Mouse (Mus musculus) G1E-ER4 (cell line): ENCODE measurements around the gene Taok3. TPM values are rescaled to one million over a fixed set of nuclear protein-coding genes. Genes with fewer than 3 reads are reported as not detected.

Experiments
- GATA1 ChIP-seq: IDR thresholded peaks from one replicate; pipeline ENCODE4 v1.8.0; 2012; ENCODE audit warnings: low read length, inconsistent platforms
- polyA plus RNA-seq: library from polyadenylated mRNA; stranded (reverse); fragments of >175 nt; gene quantifications from 2 replicates; pipeline ENCODE4 v1.2.3, GENCODE M21; 2012

Taok3 gene
- polyA plus RNA-seq, 1 experiment = 59.0 TPM

DNA sequence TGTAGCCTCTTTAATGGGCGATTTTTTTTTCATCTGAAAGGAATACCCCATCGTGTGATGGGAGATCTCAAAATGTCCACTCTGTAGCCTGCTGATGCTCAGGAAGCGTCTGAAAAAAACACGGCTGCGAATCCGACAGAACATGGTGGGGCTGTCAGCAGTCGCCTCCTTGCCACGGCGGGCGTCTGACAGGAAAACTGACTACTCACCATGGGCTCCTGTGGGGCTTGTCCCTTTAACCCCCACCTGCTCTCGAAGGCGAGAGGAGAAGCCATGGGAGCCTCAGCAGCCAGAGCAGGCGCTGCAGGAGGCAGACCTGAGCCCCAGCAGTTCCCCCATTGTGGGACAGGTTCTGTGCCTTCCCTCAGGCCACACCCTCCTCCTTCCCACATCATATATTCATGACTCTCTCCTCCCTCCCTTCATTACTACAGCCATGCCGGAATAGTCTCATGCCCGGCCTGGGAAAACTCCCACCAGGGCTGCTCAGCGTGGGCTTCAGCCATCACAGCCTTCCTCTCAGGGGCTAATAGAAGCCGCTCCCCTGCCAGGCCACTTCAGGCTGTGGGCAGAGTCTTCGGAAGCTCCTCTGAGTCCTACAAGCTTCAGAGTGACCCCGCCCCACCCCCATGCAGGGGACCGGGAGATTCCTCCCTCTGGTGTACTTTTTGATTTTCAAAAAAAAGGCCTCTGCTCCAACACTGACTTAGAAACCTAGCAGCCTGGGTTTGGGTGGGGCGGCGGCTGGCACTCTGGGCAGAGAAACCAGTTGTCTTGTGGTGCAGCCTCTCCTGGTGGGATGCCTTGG, 122.9 kb downstream of the Taok3 start:
- TF ChIP-seq GATA1 = no peak

DNA sequence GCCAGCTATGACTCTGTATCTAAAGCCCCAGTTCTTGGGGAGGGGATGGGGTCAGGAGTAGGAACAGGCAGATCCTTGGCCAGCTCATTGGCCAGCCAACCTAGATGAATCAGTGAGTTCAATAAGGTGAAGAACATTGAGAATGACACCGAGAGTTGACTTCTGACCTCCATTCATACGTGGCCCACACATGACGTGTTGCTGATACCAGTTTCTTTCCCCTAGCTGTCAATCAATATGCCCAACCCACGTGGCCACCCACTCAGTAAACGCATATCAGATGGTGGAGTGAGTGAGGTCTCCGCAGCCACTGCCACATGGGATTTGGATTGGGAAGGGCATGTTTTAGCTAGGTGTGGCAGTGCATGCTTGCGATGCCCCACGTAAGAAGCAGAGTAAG, 125.2 kb downstream of the Taok3 start:
- TF ChIP-seq GATA1 = no peak

DNA sequence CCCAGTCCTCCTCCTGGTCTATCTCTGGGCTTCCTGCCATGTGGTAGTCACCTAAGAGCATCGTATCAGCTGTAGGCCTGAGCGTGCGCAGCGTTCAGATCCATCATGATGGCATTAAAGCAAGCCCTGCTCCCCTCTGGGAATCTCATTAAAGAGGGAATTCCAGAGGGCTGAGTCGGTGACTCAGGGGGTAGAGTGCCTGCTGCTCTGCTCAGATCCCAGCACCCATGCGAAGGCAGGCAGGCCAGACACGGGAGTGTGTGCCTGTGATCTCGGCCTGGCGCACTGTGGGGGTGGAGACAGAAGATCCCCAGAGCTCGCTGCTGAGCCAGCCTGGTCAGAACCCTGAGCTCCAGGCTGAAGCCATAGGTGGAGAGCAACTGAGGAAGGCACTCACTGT, 128.4 kb downstream of the Taok3 start:
- no peak for TF ChIP-seq GATA1

DNA sequence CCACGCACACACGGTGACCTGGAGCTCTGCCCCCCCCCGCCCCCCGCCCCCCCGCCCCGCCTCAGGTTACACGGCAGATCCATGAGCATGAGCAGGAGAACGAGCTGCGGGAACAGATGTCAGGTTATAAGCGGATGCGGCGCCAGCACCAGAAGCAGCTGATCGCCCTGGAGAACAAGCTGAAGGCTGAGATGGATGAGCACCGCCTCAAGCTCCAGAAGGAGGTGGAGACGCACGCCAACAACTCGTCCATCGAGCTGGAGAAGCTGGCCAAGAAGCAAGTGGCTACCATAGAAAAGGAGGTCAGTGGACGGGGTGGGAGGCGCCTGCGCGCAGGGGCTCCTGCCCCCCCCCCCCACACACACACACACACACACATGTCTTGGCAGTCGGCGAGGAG, 130.9 kb downstream of the Taok3 start:
- TF ChIP-seq GATA1 = no peak

DNA sequence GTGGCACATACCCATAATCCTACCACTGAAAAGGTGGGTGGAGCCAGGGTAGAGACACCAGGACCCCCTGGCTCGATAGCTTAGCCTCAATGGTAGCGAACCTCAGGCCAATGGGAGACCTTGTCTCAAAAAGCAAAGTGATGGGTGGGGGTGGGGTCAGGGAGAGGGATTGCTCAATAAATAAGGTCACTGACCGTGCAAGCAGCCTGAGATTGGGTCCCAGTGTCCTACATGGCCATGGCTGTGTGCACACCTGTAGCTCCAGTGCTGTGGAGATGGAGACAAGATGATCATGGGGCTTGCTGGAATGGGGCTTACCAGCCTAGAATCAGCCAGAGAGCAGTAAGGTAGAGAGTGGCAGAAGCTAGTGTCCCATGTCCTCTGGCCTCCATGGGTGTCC, 131.8 kb downstream of the Taok3 start:
- no peak for TF ChIP-seq GATA1

DNA sequence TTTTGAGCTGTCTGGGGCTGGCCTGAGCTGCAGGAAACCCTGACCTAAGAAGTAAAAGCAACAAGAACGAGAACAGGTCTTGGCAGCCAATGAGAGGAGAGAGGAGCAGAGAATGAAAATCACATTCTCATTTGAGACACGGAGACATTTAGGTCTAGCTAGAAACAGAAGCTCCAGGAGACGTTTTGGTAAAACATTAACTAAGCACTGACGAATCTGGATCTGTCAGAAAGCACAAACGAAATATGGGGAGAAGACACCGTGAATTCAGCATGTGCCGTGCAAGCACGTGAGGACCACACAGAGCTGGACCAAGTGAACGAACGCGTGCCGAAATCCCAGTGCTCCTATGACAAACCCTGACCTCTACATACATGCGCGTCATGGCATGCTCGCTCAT, 138.3 kb downstream of the Taok3 start:
- no peak for TF ChIP-seq GATA1

DNA sequence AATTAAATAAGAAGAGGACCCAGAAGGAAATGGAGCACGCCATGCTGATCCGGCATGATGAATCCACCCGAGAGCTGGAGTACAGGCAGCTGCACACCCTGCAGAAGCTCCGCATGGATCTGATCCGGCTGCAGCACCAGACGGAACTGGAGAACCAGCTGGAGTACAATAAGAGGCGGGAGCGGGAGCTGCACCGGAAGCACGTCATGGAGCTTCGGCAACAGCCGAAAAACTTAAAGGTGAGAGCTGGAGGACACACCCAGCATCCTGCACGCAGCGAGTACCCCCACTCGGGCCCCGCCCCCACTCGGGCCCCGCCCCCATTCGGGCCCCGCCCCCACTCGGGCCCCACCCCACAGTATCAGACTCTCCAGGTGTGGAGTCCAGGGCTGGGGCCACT, 143.6 kb downstream of the Taok3 start:
- TF ChIP-seq GATA1 = no peak

DNA sequence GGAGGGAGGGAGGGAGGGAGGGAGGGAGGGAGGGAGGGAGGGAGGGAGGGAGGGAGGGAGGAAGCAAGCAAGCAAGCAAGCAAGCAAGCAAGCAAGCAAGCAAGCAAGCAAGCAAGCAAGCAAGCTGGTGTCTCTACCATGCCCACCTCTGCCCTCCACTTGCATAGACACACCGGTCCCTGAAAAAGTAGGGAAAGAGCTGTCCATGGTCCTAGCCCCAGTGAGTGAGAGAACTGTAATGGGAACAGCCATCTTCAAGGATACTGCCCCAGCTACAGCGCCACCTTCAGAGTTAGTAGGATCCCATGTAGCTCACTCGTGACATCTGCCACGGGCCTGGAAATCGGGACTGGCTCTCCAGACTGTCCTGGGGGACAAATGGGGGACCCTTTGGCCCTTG, 144.8 kb downstream of the Taok3 start:
- TF ChIP-seq GATA1 = no peak

DNA sequence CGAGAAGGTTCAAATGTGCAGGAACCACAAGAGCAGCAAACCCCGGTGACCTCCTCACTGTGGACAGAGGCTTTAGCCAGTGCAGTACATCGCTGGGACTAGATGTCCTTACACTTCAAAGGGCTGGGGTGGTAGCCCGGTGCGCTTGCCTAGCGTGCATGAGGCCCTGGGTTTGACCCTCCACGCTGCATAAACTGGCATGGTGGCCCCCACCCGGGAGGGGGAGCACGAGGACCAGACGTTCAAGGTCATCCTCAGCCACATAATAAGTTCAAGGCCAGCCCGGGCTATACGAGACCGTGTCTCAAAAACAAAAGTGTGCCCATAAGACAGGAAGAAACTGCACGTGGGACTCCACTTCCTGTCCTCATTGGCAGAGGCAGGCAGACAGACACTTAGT, 148.0 kb downstream of the Taok3 start:
- TF ChIP-seq GATA1 = no peak

DNA sequence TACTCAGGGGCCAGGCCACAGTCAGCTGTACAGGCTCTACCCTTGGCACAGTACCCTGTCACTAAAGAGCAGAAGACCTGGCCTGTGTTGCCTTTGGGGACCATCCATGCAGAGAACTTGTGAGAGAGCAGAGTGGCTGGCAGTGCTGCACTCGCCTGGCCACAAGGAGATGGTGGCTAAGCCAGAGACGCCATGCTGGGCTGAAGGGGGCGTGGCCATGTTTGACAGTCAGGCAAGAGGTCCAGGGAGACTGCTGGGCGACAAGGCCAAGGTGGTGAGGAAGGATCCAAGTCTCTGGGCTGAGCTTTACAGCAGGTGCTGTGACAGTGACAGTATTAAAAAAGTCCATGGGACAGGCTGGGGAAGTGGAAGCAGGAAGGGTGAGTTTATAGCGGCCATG, 148.8 kb downstream of the Taok3 start:
- no peak for TF ChIP-seq GATA1

DNA sequence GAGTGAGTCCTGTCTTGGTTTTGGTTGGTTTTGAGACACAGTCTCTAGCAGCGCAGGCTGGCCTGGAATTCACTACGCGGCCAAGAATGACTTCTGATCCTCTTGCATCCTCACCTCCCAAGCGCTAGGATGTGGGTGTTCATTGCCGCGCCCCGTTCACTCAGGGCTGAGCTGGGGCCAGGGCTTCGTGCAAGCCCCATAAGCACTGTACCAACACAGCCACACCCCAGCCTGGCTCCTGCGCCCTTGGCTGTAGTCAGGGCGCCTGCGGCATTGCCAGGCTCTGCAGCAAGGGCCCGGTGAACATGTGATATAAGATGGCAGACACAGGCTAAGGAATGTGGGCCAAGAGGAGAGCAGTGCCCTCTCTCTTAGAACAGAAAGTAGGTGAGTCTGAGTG, 149.5 kb downstream of the Taok3 start:
- no peak for TF ChIP-seq GATA1

DNA sequence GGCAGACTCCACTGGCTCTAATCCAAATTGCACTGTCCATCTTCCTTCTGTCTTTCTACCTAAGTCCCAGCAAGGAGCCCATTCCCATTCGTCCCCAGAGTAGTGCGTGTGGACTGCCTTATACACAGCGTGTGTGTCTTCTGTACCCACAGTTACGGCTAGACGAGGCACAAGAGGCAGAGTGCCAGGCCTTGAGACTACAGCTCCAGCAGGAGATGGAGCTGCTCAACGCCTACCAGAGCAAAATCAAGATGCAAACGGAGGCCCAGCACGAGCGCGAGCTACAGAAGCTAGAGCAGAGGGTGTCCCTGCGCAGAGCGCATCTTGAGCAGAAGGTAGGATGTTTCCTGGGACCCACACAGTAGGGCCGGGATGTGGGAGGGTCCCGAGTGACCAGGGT, 152.0 kb downstream of the Taok3 start:
- no peak for TF ChIP-seq GATA1

DNA sequence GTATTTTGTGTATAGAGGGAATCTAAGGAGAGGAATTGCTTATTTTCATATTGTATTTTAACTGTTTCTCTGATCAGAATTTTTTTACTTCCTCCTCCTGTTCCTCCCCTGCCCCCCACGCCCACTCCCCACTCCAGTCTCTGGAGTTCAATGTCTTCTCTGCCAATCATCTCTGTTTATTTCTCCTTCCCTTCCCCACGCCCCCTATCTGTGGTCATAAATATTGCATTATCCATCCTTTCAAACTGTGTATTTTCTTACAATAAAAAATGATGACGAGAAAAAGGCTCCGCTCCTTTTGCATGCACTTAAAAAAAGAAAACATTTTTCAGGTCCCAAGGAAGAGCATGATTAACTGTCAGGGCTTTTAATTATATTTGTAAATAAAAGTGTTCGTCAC, 154.9 kb downstream of the Taok3 start:
- no peak for TF ChIP-seq GATA1

DNA sequence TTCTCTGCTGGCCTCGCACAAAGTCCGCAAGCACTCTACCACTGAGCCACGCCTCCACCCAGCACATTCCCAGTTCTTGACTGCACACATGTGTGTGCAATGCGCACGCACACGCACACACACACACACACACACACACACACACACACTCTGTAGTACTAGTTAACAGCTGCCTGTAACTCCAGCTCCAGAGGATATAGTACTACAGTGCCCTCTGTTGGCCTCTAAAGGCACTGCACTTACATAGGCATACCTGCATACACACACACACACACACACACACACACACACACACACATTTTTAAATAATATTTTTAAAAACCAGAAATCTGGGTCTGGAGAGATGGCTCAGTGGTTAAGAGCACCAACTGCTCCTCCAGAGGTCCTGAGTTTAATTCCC, 157.9 kb downstream of the Taok3 start:
- no peak for TF ChIP-seq GATA1

DNA sequence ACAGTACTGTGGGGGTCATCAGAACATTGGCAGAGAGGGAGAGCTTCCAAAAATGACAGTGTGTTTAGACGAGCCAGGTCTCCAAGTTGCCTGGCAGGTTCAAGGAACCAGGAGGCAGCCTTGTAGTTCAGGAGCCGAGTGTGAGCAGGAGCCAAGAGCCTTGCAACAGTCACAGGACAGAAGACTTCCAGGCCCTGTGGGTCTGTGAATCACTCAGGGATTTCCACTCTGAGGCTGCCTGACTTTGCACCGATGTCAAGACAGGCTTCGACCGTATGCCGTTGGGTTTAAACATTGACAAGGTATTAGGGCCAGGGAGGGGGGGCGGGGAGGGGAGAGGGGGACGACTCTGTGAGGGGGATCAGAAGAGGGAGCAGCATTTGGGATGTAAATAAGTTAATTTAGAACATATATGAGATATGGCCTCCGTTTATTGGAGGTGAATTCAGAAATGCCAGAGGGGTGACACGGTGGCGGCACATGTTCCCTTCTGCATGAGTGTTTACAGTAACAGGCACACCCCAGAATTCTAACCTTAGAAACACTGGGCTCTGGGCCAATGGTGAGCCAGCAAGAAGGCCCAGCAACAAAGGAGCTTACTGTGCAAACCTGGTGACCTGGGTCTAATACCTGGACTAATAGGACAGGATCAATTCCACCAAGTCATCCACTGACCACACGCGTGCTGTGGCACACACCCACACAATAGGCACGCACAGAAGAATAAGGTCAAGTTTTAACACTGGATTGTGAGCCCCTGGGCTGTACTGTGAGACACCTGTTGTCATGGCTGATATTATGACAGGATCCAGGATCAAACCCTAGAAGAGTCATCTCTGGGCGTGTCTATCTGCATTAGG, 159.1 kb downstream of the Taok3 start:
- TF ChIP-seq GATA1 = no peak

DNA sequence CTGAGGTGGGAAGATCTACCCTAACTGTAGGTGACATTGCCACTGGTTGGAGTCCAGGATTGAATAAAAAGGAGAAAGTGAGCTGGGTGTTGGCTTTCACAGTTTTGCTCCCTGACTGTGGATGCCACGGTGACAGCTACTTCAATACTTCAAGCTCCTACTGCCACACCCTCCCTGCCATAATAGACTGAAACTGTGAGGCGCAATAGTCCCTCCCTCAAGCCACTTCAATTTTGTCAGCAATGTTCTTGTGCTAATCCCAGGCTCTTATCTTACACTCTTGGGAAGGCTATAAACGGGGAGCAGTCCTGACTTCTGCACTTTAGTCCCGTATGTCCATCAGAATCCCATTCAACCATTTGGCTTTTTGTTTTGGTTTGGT, 159.7 kb downstream of the Taok3 start:
- TF ChIP-seq GATA1 = no peak

DNA sequence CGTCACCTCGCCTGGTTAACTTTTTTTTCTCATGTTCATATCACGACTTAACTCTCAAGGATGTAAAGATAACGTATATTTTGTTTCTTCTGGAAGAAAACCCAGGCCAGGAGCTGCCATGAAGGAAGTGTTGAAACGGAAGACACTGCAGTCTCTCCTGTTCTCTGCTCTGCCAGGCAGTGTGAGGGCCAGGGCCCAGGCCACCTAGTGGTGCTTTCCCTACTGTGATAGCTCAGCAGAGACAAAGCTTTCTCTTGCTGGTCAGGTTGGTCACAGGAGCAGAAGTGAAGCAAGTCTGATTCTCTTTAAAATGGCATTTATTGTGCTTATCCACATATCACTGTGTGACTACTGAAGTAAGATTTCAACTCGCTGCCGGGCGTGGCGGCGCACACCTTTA, 161.6 kb downstream of the Taok3 start:
- TF ChIP-seq GATA1 = no peak
